Mouse (Mus musculus) testis, postnatal 14 days (tissue): ENCODE results near the gene Ocln.
"Not testable (repeated sequence)": the region's sequence is repeated elsewhere in the genome, so short reads cannot be mapped to it uniquely, and the experiment has no call there.

ENCODE experiments used
- DNase-seq: peaks from one replicate; pipeline ENCODE4 v3.0.0; 2021; ENCODE audit warnings: low spot score

Ocln gene

GRCm38 (mm10) chr13:100543011-100543767, 9.3 kb downstream of the Ocln start:
- no peak for DNase-seq

DNA sequence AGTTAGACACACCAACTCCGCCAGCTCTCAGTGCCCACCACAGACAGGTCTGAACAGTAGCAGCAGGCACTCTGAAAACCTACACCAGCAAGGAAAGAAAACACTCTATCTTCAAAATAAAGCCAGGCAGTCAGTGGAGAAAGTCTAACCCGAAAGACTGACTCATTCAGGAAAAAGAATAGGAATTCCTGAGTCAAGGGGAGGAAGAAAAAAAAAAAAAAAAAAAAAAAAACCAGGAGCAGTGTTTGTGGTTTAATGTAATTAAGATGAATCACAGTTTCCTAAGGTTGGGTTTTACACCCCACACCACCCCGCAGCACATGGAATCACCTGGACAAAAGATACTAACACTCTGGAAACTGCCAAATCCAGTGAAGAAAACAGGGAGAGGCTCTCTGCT, 16.4 kb downstream of the Ocln start:
- DNase-seq: no peak

DNA sequence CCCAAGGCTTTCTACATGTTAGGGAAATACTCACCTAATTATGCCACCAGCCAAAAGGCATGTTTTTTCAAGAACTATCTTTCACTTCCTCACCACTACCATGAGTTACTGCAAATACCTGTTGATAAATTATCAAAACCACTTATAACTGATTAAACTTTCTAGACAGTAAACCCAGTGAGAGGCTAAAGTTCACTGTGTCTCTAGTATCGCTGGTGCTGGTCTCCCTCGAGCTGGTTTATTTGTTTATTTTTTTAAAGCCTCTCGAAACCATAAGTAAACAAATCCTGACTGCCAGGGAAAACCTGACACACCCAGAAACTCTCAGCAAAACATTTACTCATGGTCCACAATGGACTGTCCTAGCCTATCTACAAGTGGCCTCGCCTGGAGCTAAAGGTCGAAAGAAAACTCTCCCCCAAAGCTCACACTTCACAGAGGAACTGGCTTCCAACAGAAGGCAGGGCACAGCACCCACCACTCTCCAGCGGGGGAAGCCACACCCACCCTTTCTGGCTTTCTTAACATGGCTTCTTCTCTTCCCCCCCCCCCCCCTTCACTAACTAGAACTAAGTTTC, 19.6 kb downstream of the Ocln start:
- no peak for DNase-seq

- no peak for DNase-seq
These were observed 25.9 kb downstream of the Ocln start for GRCm38 (mm10) chr13:100526649-100527038.

- DNase-seq: no peak
These were observed 26.4 kb downstream of the Ocln start for GRCm38 (mm10) chr13:100525935-100526648.

DNA sequence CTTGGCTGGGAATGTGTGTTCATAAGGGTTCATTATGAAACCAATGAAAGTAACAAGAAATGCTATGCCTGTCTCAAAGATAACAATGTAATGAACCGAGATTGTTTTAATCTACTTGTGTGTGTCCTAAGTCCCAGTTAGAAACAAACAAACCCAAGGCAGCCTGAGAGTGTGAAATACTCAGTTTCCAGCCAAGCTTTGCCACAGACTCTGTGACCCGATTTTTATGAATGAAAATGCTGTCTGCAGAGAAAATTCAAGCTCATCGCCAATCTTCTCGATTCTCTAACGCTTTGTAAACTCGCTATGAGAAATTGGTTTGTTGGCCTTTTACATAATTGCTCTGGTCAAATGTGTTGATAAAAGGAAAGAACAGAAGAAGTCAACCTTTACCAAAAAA, 27.6 kb downstream of the Ocln start:
- no peak for DNase-seq

GRCm38 (mm10) chr13:100523698-100524097, 28.8 kb downstream of the Ocln start:
- DNase-seq: no peak

GRCm38 (mm10) chr13:100521724-100522591, 30.6 kb downstream of the Ocln start:
- DNase-seq: no peak

- no peak for DNase-seq
These were observed 33.4 kb downstream of the Ocln start for GRCm38 (mm10) chr13:100519162-100519561.

- no peak for DNase-seq
These were observed 34.3 kb downstream of the Ocln start for GRCm38 (mm10) chr13:100518191-100518590.

- DNase-seq: no peak
These were observed 34.8 kb downstream of the Ocln start for GRCm38 (mm10) chr13:100517652-100518153.

DNA sequence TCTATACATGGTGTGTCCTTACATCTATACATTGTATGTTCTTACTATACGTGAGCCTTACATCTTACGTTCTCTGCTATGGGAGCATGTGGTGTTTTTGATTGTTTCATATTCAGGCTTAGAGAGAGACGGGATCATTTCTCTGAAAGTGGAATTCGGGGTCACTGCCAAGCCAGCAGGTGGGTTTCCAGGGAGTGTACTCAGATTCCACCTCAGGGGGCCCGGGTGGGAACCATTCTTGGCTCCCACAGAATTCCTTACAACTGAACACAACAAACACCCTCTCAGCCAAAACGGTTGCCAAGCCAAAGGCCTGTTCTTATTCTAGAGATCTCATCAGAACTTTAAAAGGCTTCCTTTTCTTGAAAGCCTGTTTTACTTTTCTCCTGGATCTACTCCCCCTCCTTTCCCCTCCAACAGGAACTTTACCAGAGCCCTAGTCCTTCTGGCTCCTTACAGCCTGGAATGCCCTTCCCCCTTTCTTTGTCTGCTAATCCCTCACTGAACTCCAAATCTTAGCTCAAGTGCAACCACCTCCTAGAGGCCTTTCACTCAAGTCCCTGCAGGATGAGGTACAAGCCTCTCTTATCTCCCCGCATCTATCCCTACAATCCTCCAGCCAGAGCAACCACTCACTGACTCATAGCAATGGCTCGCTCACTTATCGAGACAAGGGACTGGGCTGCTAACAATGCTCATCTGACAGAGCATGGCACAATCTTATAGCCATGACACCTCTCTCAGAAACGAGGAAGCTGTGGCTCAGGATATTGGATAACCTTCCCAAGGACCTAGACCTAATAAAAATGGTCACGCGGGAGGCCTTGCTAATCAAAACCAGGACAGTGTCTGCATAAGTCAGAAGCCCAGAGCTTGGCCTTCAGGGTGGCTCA, 36.1 kb downstream of the Ocln start:
- no peak for DNase-seq

DNA sequence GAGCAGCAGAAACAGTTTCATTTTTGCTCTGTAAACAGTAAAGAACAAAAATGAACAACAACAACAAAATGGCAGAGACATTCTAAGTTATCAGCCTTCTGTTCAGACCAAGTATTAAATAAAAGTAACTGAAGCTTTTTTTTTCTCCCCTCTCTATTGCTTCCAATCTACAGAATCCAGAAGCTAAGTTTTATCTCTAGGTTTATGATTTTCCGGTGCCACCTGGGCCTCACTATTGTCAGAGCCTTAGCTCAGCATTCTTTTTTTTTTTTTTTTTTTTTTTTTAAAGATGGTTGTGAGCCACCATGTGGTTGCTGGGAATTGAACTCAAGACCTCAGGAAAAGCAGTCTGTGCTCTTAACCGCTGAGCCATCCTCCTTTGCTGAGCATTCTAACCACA, 39.7 kb downstream of the Ocln start:
- DNase-seq: no peak

GRCm38 (mm10) chr13:100511860-100512364, 40.6 kb downstream of the Ocln start:
- DNase-seq: no peak

DNA sequence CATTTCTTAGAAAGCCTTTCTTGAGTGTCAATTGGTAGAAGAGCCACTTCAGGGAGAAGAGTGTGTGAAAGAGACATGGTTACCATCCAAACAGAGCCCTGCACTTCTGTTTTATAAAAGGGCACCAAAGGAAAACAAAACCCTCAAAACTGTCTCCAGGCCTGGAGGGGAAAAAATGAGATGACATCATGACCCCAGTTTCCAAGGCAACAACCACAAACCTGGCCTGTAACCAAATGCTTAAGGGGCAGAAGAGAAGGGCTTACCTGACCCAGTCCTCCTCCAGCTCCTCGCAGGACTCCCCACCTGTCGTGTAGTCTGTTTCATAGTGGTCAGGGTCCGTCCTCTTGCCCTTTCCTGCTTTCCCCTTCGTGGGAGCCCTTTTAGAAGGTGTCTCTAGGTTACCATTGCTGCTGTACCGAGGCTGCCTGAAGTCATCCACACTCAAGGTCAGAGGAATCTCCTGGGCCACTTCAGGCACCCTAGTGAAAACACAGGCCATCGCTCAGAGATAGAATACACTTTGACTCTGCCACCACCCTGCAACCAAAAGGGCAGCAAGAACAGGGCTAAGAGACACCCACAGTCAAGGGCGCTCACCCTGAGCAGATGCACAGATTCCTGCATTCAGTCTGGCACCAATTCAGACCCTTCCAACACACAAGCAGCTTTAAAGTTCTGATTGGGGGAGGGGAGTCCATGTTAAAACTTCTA, 41.2 kb downstream of the Ocln start:
- DNase-seq: no peak

- not testable (repeated sequence) for DNase-seq
These were observed 52.9 kb downstream of the Ocln start for GRCm38 (mm10) chr13:100499625-100500024.

GRCm38 (mm10) chr13:100495337-100495736, 57.2 kb downstream of the Ocln start:
- DNase-seq: no peak

DNA sequence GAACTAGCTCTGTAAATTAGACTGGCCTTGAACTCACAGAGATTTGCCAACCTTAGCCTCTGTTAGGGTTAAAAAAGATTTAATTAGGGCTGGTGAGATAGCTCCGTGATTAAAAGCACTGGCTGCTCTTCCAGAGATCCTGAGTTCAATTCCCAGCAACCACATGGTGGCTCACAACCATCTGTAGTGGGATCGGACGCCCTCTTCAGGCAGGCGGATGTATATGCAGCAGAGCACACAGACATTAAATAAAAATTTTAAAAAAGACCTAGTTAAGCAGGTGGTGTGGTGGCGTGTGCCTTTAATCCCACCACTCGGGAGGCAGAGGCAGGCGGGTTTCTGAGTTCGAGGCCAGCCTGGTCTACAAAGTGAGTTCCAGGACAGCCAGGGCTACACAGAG, 58.1 kb downstream of the Ocln start:
- not testable (repeated sequence) for DNase-seq

DNA sequence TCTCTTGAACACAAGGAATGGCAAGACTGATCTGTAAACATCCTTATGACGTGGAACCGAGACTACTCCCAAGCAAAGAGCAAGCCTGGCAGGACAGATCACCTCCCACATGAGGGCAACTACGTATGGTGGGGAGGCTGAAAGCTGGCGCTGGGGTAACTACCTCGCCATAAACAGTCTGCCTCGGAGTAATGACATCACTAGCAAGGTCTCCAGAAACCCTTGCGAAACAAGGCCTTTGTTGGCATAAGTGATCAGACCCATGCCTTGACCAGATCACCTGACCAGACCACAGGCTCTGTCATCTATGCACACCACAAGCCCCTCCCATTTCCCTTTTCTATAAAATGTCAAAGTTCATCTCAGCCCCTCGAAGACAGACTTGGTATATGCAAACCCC, 59.2 kb downstream of the Ocln start:
- no peak for DNase-seq
